In genomic region chr9:118862214-118862613, GRCm38 (mm10) we compare ENCODE assay signal across 21 mouse cellular contexts.
DNase-seq lines count a peak whose midpoint lies in the region; ATAC-seq and TF ChIP-seq lines count a peak whose summit lies in the region.
"Had no signal": no experiment of that assay in that cellular context is flagged by ENCODE, and none has a peak within 500 bp of the region (broad histone marks: within the 10 kb centered on the region; RNA-seq: fewer than 3 reads in every experiment).

No protein-coding gene starts in this region.

- H3K4me2 ChIP-seq in kidney, postnatal 0 days (ENCODE audit: low read length), result peak overlapping the region; percentile 34
- peak overlapping the region; percentile 25; the same call in 1 of the 2 replicates for H3K4me2 ChIP-seq in embryonic facial prominence, embryonic 14.5 days (ENCODE audit: low read depth, low read length)
- no peak overlapping the region for H3K4me2 ChIP-seq in forebrain, embryonic 12.5 days
- H3K4me2 ChIP-seq: heart, embryonic 11.5 days; hindbrain, embryonic 15.5 days had no signal

- TF ChIP-seq CTCF in kidney, postnatal 0 days (IDR thresholded peaks at IDR 0.05; ENCODE audit: low read depth), result no peak

- H3K9ac ChIP-seq in kidney, postnatal 0 days (ENCODE audit: low read depth, low read length), result no peak overlapping the region
- H3K9ac ChIP-seq in embryonic facial prominence, embryonic 14.5 days (ENCODE audit: low read depth, low read length), result no peak overlapping the region
- H3K9ac ChIP-seq in forebrain, embryonic 12.5 days, result no peak overlapping the region
- H3K9ac ChIP-seq: hindbrain, embryonic 15.5 days; liver, embryonic 14.5 days had no signal

- H3K27me3 ChIP-seq in kidney, postnatal 0 days (ENCODE audit: insufficient read depth, low read length), result no peaks in the 10 kb centered on the region
- no peaks in the 10 kb centered on the region for H3K27me3 ChIP-seq in embryonic facial prominence, embryonic 14.5 days (replicated peaks; ENCODE audit: control insufficient read depth, insufficient read depth, low read length)
- H3K27me3 ChIP-seq in forebrain, embryonic 12.5 days, result no peaks in the 10 kb centered on the region
- H3K27me3 ChIP-seq: hindbrain, embryonic 15.5 days had no signal

- ATAC-seq in kidney, postnatal 0 days (replicated peaks; ENCODE audit: low FRiP score, low read depth), result peak; percentile 31; the same call in 1 of the 2 replicates
- ATAC-seq in embryonic facial prominence, embryonic 14.5 days (ENCODE audit: low read depth), result peak; percentile 27; the same call in 1 of the 2 replicates
- no peak for ATAC-seq in forebrain, embryonic 12.5 days (ENCODE audit: low FRiP score)
- ATAC-seq: CD4-positive, CD25-positive, alpha-beta regulatory T cell, adult 4 months; intestine, postnatal 0 days had no signal

- H3K4me3 ChIP-seq in kidney, postnatal 0 days (replicated peaks; ENCODE audit: low read depth, low read length), result no peak overlapping the region
- H3K4me3 ChIP-seq in embryonic facial prominence, embryonic 14.5 days (ENCODE audit: low read depth, low read length), result no peak overlapping the region
- no peak overlapping the region for H3K4me3 ChIP-seq in forebrain, embryonic 12.5 days (replicated peaks)
- H3K4me3 ChIP-seq: hindbrain, embryonic 15.5 days; megakaryocyte, embryonic 14.5 days had no signal

- 49% methylated on average over 12 of the region's 12 CpGs for WGBS in kidney, postnatal 0 days
- 39% methylated on average over 12 of the region's 12 CpGs for WGBS in embryonic facial prominence, embryonic 14.5 days
- WGBS in forebrain, embryonic 12.5 days, result 83% methylated on average over 12 of the region's 12 CpGs

- no peak overlapping the region for H3K27ac ChIP-seq in kidney, postnatal 0 days
- no peak overlapping the region for H3K27ac ChIP-seq in embryonic facial prominence, embryonic 14.5 days (replicated peaks; ENCODE audit: low read depth, low read length)
- H3K27ac ChIP-seq in forebrain, embryonic 12.5 days, result no peak overlapping the region
- H3K27ac ChIP-seq: hindbrain, embryonic 15.5 days; liver, embryonic 14.5 days; stomach, postnatal 0 days had no signal

- no peaks in the 10 kb centered on the region for H3K9me3 ChIP-seq in kidney, postnatal 0 days (replicated peaks; ENCODE audit: low read length)
- H3K9me3 ChIP-seq in embryonic facial prominence, embryonic 14.5 days (ENCODE audit: control insufficient read depth, low read length), result no peaks in the 10 kb centered on the region
- H3K9me3 ChIP-seq in forebrain, embryonic 12.5 days, result no peaks in the 10 kb centered on the region
- H3K9me3 ChIP-seq: hindbrain, embryonic 15.5 days; megakaryocyte, embryonic 14.5 days had no signal

- DNase-seq in embryo, embryonic 10.5 days (ENCODE audit: low spot score), result peak; percentile 37
- no peak for DNase-seq in embryo, embryonic 11 days
- no peak for DNase-seq in kidney, postnatal 0 days (ENCODE audit: low spot score)
- no peak for DNase-seq in kidney, postnatal 10 days
- no peak for DNase-seq in embryonic facial prominence, embryonic 14.5 days (ENCODE audit: low spot score)
- peak; percentile 40 for DNase-seq in skeletal muscle tissue, adult 2 months (ENCODE audit: low read depth, low spot score)
- DNase-seq in adrenal gland, postnatal 14 days, result no peak
- DNase-seq: cerebellum, postnatal 10 days; gastrocnemius, postnatal 36 days; heart, postnatal 36 days; lung, postnatal 10 days; right cerebral cortex, postnatal 25 days; thymus, postnatal 25 days had no signal

- H3K36me3 ChIP-seq in kidney, postnatal 0 days (ENCODE audit: insufficient read depth, low read length), result 0 out of 2 replicates have a peak, but pooled peaks cover 3% of the 10 kb centered on the region
- 0 out of 2 replicates have a peak, but pooled peaks cover 5% of the 10 kb centered on the region for H3K36me3 ChIP-seq in embryonic facial prominence, embryonic 14.5 days (ENCODE audit: control insufficient read depth, insufficient read depth, low read length)
- no peaks in the 10 kb centered on the region for H3K36me3 ChIP-seq in forebrain, embryonic 12.5 days (replicated peaks)
- H3K36me3 ChIP-seq: hindbrain, embryonic 15.5 days had no signal

- H3K4me1 ChIP-seq in kidney, postnatal 0 days (replicated peaks; ENCODE audit: insufficient read depth, low read length), result peaks cover 12% of the 10 kb centered on the region
- peaks cover 29% of the 10 kb centered on the region for H3K4me1 ChIP-seq in embryonic facial prominence, embryonic 14.5 days (ENCODE audit: control insufficient read depth, insufficient read depth, low read length)
- 0 out of 2 replicates have a peak, but pooled peaks cover 6% of the 10 kb centered on the region for H3K4me1 ChIP-seq in forebrain, embryonic 12.5 days
- H3K4me1 ChIP-seq: megakaryocyte, embryonic 14.5 days had no signal

Comparison
In these comparisons a context has a peak if more than half of its experiments do, and no peak if none do; other contexts are left out.
1. DNase-seq: peak in embryo, embryonic 10.5 days (single experiment) and skeletal muscle tissue, adult 2 months (single experiment); none in embryo, embryonic 11 days (single experiment), kidney, postnatal 0 days (single experiment), kidney, postnatal 10 days (single experiment), embryonic facial prominence, embryonic 14.5 days (single experiment) and adrenal gland, postnatal 14 days (single experiment).